Comparison of ENCODE assay signal across 18 mouse cellular contexts in genomic region chr11:72733736-72734135, GRCm38 (mm10).
"Had no signal": no experiment of that assay in that cellular context is flagged by ENCODE, and none has a peak within 500 bp of the region (broad histone marks: within the 10 kb centered on the region; RNA-seq: fewer than 3 reads in every experiment).

No protein-coding gene starts in this region.

- H3K4me2 ChIP-seq: lung, embryonic 14.5 days; midbrain, embryonic 13.5 days; neural tube, embryonic 13.5 days; neural tube, embryonic 15.5 days had no signal

- H3K27me3 ChIP-seq: midbrain, embryonic 13.5 days; neural tube, embryonic 13.5 days; neural tube, embryonic 15.5 days had no signal

- H3K9me3 ChIP-seq: midbrain, embryonic 10.5 days; midbrain, embryonic 13.5 days; neural tube, embryonic 13.5 days; neural tube, embryonic 15.5 days had no signal

- H3K4me3 ChIP-seq: midbrain, embryonic 10.5 days; midbrain, embryonic 13.5 days; myocyte; neural tube, embryonic 13.5 days; neural tube, embryonic 15.5 days had no signal

- H3K4me1 ChIP-seq: midbrain, embryonic 10.5 days; midbrain, embryonic 13.5 days; neural tube, embryonic 13.5 days; neural tube, embryonic 15.5 days had no signal

- H3K9ac ChIP-seq: lung, embryonic 14.5 days; midbrain, embryonic 13.5 days; neural tube, embryonic 13.5 days; neural tube, embryonic 15.5 days had no signal

- ATAC-seq: midbrain, embryonic 13.5 days; midbrain, embryonic 16.5 days had no signal

- DNase-seq: lung, adult 18-20 months; lung, embryonic 14.5 days; lung, postnatal 10 days; lung, postnatal 4 days; retina, postnatal 1 day; right cerebral cortex, adult 18-20 months; right cerebral cortex, postnatal 25 days; right cerebral cortex, postnatal 4 days; spleen, adult 18-20 months; thymus, adult 18-20 months; thymus, postnatal 14 days; thymus, postnatal 36 days had no signal

- H3K27ac ChIP-seq: midbrain, embryonic 10.5 days; midbrain, embryonic 13.5 days; neural tube, embryonic 13.5 days; neural tube, embryonic 15.5 days had no signal
